Mouse (Mus musculus) lung, embryonic 15.5 days (tissue): ENCODE results near the gene Luc7l. TPM values are rescaled to one million over a fixed set of nuclear protein-coding genes. Genes with fewer than 3 reads are reported as not detected.
"Not testable (repeated sequence)": the region's sequence is repeated elsewhere in the genome, so short reads cannot be mapped to it uniquely, and the experiment has no call there.

Experiments used
- ATAC-seq: fragments of 200-750 bp; cut with Nextera tagmentation; 2 replicates; pipeline ENCODE4 v1.8.0; 2017; ENCODE audit warnings: moderate number of reproducible peaks, borderline replicate concordance; ENCODE audit not compliant: low FRiP score, low TSS enrichment; ENCODE audit errors: extremely low read depth
- H3K27ac ChIP-seq: fragments of 300-500 bp; sonication (generic); 2 replicates; pipeline ENCODE4 v1.5.1; 2015; ENCODE audit warnings: moderate library complexity, mild to moderate bottlenecking, inconsistent platforms
- H3K27me3 ChIP-seq: fragments of 300-500 bp; sonication (generic); 2 replicates; pipeline ENCODE4 v1.6.1; 2015; ENCODE audit warnings: inconsistent platforms
- H3K36me3 ChIP-seq: fragments of 300-500 bp; sonication (generic); 2 replicates; pipeline ENCODE4 v1.6.1; 2015; ENCODE audit warnings: inconsistent platforms
- H3K4me1 ChIP-seq: fragments of 300-500 bp; sonication (generic); 2 replicates; pipeline ENCODE4 v1.6.1; 2015; ENCODE audit warnings: inconsistent platforms
- H3K4me2 ChIP-seq: fragments of 300-500 bp; sonication (generic); 2 replicates; pipeline ENCODE4 v1.6.1; 2015; ENCODE audit warnings: inconsistent platforms, mild to moderate bottlenecking, moderate library complexity
- H3K4me3 ChIP-seq: fragments of 300-500 bp; sonication (generic); 2 replicates; pipeline ENCODE4 v1.5.1; 2015; ENCODE audit warnings: mild to moderate bottlenecking, inconsistent platforms
- H3K9ac ChIP-seq: fragments of 300-500 bp; sonication (generic); 2 replicates; pipeline ENCODE4 v1.6.1; 2015; ENCODE audit warnings: inconsistent platforms
- H3K9me3 ChIP-seq: fragments of 300-500 bp; sonication (generic); 2 replicates; pipeline ENCODE4 v1.6.1; 2016; ENCODE audit warnings: inconsistent platforms
- WGBS: fragments of 180-500 bp; shearing (Covaris S2); methylation state at CpG from one replicate; pipeline ENCODE4 v1.1.7; 2015; 5-methylcytosine and 5-hydroxymethylcytosine counted together
- polyA plus RNA-seq: library from polyadenylated mRNA; unstranded; fragments of >200 nt; fragmentation: Nextera tagmentation; extraction: Ambion mirVana; gene quantifications from 2 replicates; pipeline ENCODE4 v1.2.1, GENCODE M21; 2015

Gene Luc7l
- polyA plus RNA-seq, 1 experiment from 2014 or later, result 88.3 TPM

DNA sequence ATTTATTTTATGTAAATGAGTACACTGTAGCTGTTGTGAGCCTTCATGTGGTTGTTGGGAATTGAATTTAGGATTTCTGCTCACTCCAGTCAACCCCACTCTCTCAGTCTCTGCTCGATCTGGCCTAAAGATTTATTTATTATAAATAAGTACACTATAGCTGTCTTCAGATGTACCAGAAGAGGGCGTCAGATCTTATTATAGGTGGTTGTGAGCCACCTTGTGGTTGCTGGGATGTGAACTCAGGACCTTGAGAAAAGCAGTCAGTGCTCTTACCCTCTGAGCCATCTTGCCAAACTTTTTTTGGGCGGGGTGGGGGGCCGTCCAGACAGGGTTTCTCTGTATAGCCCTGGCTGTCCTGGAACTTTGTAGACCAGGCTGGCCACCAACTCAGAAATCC, 9.1 kb downstream of the Luc7l start:
- H3K9ac ChIP-seq, result no peak overlapping the region

DNA sequence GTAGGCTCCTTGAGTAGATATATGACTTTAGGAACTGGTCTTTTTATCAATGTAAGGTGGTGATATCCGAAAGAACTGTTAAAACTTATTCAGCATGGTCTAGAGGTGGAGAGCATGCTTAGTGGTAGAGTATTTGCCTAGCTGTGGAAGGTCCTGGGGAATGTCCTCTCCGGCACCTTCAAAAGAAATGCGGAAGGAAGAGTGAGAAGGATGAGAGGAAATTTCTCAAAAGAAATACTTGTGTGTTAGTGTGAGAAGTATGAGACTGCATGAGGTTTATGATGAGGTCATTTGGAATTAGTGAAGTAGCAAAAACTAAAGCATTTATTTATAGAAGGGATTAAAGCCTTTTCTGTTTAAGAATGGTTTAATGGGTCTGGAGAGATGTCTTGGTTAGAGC, 9.7 kb downstream of the Luc7l start:
- peaks cover 88% of the 10 kb centered on the region for H3K36me3 ChIP-seq
- no peaks in the 10 kb centered on the region for H3K9me3 ChIP-seq
- no peak overlapping the region for H3K27ac ChIP-seq
- no peaks in the 10 kb centered on the region for H3K4me1 ChIP-seq
- WGBS, result 98% methylated on average over 3 of the region's 3 CpGs
- no peak for ATAC-seq
- no peak overlapping the region for H3K9ac ChIP-seq
- H3K27me3 ChIP-seq, result no peaks in the 10 kb centered on the region
- H3K4me2 ChIP-seq, result no peak overlapping the region
- no peak overlapping the region for H3K4me3 ChIP-seq

More for the DNA sequence above, 9.1 kb downstream of the Luc7l start:
- Histone ChIP-seq H3K9me3 (no peaks in the 10 kb centered on the region), H3K4me2 (no peak overlapping the region), H3K27me3 (no peaks in the 10 kb centered on the region), H3K4me3 (no peak overlapping the region), H3K36me3 (peaks cover 88% of the 10 kb centered on the region), H3K27ac (no peak overlapping the region), H3K4me1 (no peaks in the 10 kb centered on the region)
- no peak for ATAC-seq
- WGBS, result 75% methylated on average over 4 of the region's 4 CpGs

DNA sequence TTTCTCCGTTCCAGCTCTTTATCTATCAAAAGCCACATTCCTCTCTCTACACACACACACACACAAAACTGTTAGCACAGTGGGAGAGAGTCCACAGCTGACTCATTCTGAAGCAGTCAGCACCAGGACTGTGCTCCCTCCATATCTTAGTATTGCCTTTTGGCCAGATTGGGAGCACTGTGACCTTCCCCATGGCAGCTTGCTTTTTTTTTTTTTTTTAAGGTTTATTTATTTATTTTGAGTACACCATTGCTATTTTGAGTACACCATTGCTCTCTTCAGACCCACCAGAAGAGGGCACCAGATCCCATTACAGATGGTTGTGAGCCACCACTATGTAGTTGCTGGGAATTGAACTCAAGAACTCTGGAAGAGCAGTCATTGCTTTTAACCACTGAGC, 16.2 kb downstream of the Luc7l start:
- Histone ChIP-seq H3K9me3 (no peaks in the 10 kb centered on the region), H3K27ac (no peak overlapping the region), H3K4me2 (no peak overlapping the region), H3K4me1 (no peaks in the 10 kb centered on the region), H3K4me3 (no peak overlapping the region), H3K9ac (no peak overlapping the region), H3K36me3 (peaks cover 84% of the 10 kb centered on the region), H3K27me3 (no peaks in the 10 kb centered on the region)
- 72% methylated on average over 1 of the region's 1 CpGs for WGBS
- ATAC-seq, result no peak

DNA sequence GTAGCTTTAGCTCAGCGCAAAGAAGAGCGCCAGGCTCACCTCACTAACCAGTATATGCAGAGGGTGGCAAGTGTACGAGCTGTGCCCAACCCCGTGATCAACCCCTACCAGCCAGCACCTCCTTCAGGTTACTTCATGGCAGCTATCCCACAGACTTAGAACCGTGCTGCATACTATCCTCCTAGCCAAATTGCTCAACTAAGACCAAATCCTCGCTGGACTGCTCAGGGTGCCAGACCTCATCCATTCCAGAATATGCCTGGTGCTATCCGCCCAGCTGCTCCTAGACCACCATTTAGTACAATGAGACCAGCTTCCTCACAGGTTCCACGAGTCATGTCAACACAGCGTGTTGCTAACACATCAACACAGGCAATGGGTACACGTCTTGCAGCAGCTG, 16.9 kb downstream of the Luc7l start:
- not testable (repeated sequence) for ATAC-seq, H3K9me3 ChIP-seq, H3K4me3 ChIP-seq, H3K27ac ChIP-seq, H3K4me1 ChIP-seq, H3K9ac ChIP-seq, H3K4me2 ChIP-seq, H3K27me3 ChIP-seq
- H3K36me3 ChIP-seq, result peaks cover 79% of the 10 kb centered on the region
- WGBS, result 95% methylated on average over 10 of the region's 10 CpGs

DNA sequence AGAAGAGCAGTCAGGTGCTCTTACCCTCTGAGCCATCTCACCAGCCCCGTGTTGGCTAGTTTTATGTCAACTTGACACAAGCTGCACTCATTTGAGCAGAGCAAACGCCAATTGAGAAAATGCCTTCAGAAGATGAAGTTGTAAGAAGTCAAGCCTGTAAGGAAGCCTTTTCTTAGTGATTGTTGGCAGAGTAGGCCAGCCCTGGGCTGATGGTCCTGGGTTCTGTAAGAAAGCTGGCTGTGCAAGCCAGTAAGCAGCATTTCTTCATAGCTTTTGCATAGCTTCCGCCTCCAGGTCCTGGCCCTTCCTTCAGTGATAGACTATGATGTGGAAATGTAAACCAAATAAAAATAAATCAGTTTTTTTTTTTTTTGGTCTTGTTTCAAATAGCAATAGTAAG, 19.9 kb downstream of the Luc7l start:
- Histone ChIP-seq H3K4me1 (no peaks in the 10 kb centered on the region), H3K4me3 (no peak overlapping the region), H3K4me2 (no peak overlapping the region), H3K9ac (no peak overlapping the region), H3K27ac (no peak overlapping the region), H3K9me3 (no peaks in the 10 kb centered on the region), H3K36me3 (peaks cover 77% of the 10 kb centered on the region), H3K27me3 (no peaks in the 10 kb centered on the region)
- ATAC-seq, result no peak
- WGBS, result 73% methylated on average over 3 of the region's 3 CpGs

DNA sequence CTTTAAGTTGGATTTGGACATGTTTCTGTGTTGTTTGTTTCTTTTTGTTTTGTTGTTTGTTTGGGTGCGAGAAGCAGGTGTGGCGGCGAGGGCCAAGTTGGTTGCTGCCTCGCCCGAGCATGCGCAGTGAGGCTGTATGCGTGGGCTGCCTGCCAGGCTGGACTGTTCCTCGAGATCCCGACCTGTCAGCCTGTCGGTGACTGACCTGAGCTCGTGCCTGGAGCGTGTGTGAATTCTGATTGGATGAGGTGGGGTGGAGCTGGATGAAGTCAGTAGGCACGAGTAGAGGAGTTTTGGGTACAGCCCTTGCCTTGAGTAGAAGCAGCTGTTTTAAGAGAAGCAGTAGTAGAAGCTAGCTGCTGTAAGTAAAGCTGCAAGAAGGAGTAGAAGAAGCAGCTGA, 23.2 kb downstream of the Luc7l start:
- Histone ChIP-seq H3K4me2 (no peak overlapping the region), H3K9ac (no peak overlapping the region), H3K27me3 (no peaks in the 10 kb centered on the region), H3K27ac (no peak overlapping the region), H3K4me3 (no peak overlapping the region), H3K9me3 (no peaks in the 10 kb centered on the region), H3K36me3 (peaks cover 78% of the 10 kb centered on the region), H3K4me1 (no peaks in the 10 kb centered on the region)
- WGBS, result 84% methylated on average over 13 of the region's 13 CpGs
- ATAC-seq, result no peak

DNA sequence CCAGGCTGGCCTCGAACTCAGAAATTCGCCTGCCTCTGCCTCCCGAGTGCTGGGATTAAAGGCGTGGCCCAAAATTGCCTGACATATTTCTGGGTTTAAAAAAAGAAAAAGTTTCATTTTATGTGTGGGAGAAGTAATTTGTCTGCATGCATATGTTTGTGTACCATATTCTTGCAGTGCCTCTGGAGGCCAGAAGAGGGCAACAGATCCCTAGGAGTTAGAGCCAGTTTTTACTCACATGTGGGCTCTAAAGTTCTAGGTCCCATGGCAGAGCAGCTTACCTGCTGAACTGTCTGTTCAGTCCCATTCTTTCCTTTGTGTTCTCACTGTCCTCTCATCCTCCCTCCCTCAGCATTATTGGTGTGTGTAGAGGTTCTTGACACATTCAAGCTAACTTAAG, 24.0 kb downstream of the Luc7l start:
- Histone ChIP-seq H3K4me3 (no peak overlapping the region), H3K27ac (no peak overlapping the region), H3K4me1 (no peaks in the 10 kb centered on the region), H3K36me3 (peaks cover 80% of the 10 kb centered on the region), H3K9me3 (no peaks in the 10 kb centered on the region), H3K27me3 (no peaks in the 10 kb centered on the region), H3K9ac (no peak overlapping the region), H3K4me2 (no peak overlapping the region)
- no peak for ATAC-seq
- WGBS, result 90% methylated on average over 4 of the region's 4 CpGs

DNA sequence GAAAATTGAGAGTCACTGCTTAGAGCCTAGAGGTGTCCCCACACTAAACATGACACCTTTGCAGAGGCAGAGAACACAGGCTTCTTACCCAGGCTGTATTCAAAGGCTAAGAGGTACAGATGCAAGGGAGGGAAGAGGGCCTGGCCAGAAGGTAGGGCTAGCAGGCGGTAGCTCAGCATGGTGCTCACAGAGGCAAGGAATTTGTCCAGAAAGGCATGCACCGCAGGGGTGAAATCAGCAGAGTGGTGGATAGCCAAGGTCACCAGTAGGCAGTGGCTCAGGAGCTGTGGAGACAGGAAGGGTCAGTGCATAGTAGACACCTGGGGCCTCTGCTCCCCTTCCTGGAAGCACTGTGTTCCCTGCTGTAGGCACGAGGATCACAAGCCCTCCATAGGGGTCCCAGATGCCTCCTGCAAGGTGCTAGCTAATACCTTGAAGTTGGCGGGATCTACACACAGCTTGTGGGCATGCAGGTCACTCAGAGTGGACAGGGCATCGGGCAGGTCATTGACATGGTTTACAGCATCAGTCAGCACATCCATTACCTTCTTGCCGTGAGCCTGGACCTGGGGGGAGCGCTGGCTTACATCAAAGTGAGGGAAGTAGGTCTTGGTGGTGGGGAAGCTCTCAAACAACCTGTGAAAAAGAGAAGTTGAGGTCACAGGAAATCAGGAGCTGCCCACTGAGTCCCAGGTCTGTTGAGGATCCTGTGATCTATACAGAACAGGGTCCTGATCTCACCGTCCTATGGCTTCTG, 33.7 kb downstream of the Luc7l start:
- Histone ChIP-seq H3K4me3 (no peak overlapping the region), H3K9ac (no peak overlapping the region), H3K9me3 (no peaks in the 10 kb centered on the region), H3K27ac (no peak overlapping the region), H3K27me3 (no peaks in the 10 kb centered on the region), H3K4me1 (no peaks in the 10 kb centered on the region), H3K4me2 (no peak overlapping the region), H3K36me3 (peaks cover 65% of the 10 kb centered on the region)
- ATAC-seq, result no peak
- 76% methylated on average over 8 of the region's 8 CpGs for WGBS

DNA sequence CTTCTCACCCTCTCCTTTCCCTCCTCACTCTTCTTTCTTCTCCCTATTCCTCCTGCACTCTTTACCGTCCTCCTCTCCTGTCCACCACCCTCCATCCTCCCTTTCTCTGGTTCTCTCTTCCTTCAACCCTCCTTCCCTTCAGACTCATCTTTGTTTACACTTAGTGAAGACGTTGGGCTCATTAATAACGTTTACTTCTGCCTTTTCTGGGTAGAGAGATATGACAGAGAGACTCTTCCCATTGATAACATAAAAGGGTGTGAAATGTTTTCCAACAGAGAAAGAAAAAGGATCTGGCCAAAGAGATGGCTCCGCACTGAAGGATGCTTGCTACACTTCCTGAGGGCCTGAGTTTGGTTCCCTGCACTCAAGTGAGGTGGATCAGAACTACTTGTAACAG, 36.8 kb downstream of the Luc7l start:
- no peak for ATAC-seq
- Histone ChIP-seq H3K4me1 (no peaks in the 10 kb centered on the region), H3K9ac (no peak overlapping the region), H3K9me3 (no peaks in the 10 kb centered on the region), H3K27me3 (no peaks in the 10 kb centered on the region), H3K4me3 (no peak overlapping the region), H3K4me2 (no peak overlapping the region), H3K36me3 (peaks cover 34% of the 10 kb centered on the region), H3K27ac (no peak overlapping the region)
- 64% methylated on average over 4 of the region's 4 CpGs for WGBS

DNA sequence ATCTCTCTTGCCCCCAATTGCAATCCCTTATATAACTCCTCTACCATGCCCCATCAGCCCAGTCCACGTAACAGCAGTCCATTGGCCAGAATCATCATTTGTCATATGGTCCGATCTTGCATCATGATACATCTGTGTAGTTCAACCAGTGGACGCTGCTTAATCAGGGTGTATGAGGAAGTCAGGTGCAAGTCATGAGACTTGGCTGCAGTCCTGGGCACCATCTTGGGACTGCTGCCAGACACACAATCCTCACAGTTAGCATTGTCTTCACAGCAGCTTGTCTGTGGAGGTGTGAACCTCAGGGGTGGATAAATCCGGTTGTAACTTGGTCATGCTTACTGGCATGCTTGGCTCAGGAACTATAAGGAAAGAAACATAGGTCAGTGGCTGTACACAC, 45.6 kb downstream of the Luc7l start:
- not testable (repeated sequence) for ATAC-seq, H3K9ac ChIP-seq

DNA sequence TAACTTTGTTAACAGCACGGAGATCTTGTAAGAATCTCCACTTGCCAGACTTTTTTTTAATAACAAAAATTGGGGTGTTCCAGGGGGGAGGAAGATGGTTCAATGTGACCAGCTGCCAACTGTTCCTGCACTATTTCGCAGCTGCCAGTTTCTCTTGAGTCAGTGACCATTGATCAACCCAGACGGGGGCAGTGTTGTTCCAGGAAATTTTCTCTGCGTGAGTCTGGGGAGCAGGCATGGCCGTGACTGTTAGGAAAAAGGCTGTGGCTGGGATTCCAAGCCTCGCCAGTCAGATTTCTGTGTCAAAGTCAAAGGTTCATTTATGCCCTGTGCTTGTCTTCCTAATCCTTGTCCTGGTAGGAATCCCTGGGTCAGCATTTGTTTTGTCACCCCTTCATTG, 61.6 kb downstream of the Luc7l start:
- no peak overlapping the region for H3K9ac ChIP-seq
- H3K27ac ChIP-seq, result no peak overlapping the region

More for the DNA sequence above, 45.6 kb downstream of the Luc7l start:
- not testable (repeated sequence) for H3K4me2 ChIP-seq, H3K4me3 ChIP-seq, H3K4me1 ChIP-seq, H3K36me3 ChIP-seq, H3K9me3 ChIP-seq, H3K27ac ChIP-seq, H3K27me3 ChIP-seq
- 78% methylated on average over 4 of the region's 4 CpGs for WGBS

DNA sequence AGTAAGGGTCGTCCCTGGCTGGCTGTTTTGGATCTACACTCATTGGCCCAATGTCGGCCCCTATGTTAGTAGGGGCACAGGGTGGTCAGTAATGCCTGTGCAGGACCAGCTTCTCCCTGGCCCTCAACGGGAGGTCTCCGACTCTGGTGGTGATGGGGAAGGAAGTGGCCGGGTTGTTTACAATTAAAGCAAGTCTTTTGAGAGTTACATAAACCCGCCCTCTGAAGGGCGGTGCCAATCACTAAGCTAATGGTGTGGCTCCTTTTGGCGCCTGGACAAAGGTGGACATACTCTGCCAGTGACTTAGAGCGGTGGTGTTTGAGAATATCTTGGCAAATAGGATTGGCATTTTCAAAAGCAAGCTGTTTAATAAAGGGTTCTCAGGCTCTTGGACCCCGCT, 62.8 kb downstream of the Luc7l start:
- peaks cover 13% of the 10 kb centered on the region for H3K4me1 ChIP-seq
- H3K4me3 ChIP-seq, result no peak overlapping the region
- peak; percentile 31; the same call in 1 of the 2 replicates for ATAC-seq
- peaks cover 9% of the 10 kb centered on the region for H3K27me3 ChIP-seq
- H3K9me3 ChIP-seq, result no peaks in the 10 kb centered on the region
- no peak overlapping the region for H3K9ac ChIP-seq
- no peaks in the 10 kb centered on the region for H3K36me3 ChIP-seq
- 31% methylated on average over 10 of the region's 10 CpGs for WGBS
- H3K27ac ChIP-seq, result no peak overlapping the region
- H3K4me2 ChIP-seq, result no peak overlapping the region

More for the DNA sequence above, 61.6 kb downstream of the Luc7l start:
- no peak overlapping the region for H3K4me2 ChIP-seq
- H3K36me3 ChIP-seq, result no peaks in the 10 kb centered on the region
- 10% methylated on average over 6 of the region's 6 CpGs for WGBS
- no peak for ATAC-seq
- peaks cover 9% of the 10 kb centered on the region for H3K27me3 ChIP-seq
- H3K4me1 ChIP-seq, result peaks cover 13% of the 10 kb centered on the region
- no peak overlapping the region for H3K4me3 ChIP-seq
- H3K9me3 ChIP-seq, result no peaks in the 10 kb centered on the region

DNA sequence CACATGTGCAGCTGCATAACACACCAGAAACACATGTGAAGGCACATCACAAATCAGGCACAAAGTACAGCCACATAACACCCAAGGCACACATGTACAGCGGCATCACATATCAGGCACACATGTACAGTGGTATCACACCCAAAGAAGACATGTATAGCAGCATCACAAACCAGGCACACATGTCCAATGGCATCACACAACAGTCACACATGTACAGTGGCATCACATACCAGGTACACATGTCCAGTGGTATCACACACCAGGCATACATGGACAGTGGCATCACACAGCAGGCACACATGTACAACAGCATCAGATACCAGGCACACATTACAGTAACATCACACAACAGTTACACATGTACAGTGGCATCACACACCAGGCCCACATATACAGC, 65.7 kb downstream of the Luc7l start:
- peaks cover 8% of the 10 kb centered on the region; the same call in 1 of the 2 replicates for H3K27me3 ChIP-seq
- 97% methylated on average over 1 of the region's 1 CpGs for WGBS

More for the DNA sequence above, 65.7 kb downstream of the Luc7l start:
- ATAC-seq, result no peak
- Histone ChIP-seq H3K27ac (no peak overlapping the region), H3K9me3 (no peaks in the 10 kb centered on the region), H3K4me1 (peaks cover 13% of the 10 kb centered on the region), H3K9ac (no peak overlapping the region), H3K36me3 (no peaks in the 10 kb centered on the region), H3K4me3 (no peak overlapping the region), H3K4me2 (no peak overlapping the region)
